Mouse (Mus musculus) liver, adult 2 months (tissue): Measurements from ENCODE around the gene Hist1h2br. TPM values are rescaled to one million over a fixed set of nuclear protein-coding genes. Genes with fewer than 3 reads are reported as not detected.
A peak's percentile ranks its signal among the peaks of the same experiment; 100 is the strongest.
"Not testable (repeated sequence)": the region's sequence is repeated elsewhere in the genome, so short reads cannot be mapped to it uniquely, and the experiment has no call there.

Source experiments
- DNase-seq: peaks from one replicate; pipeline ENCODE4 v3.0.0-alpha.2; 2011; ENCODE audit warnings: low read depth, low spot score; ENCODE audit errors: extremely low read depth
- H3K27ac ChIP-seq: fragments of 200-500 bp; replicated peaks from 2 replicates; pipeline ENCODE4 v1.5.1; 2012; ENCODE audit warnings: low read depth, mild to moderate bottlenecking, control low read depth, inconsistent platforms, low read length; ENCODE audit not compliant: insufficient read depth
- H3K27me3 ChIP-seq: fragments of 200-500 bp; 2 replicates; pipeline ENCODE4 v1.6.1; 2012; ENCODE audit warnings: mild to moderate bottlenecking, moderate library complexity, low read length, inconsistent platforms; ENCODE audit not compliant: control insufficient read depth, insufficient read depth
- H3K36me3 ChIP-seq: fragments of 200-500 bp; 2 replicates; pipeline ENCODE4 v1.6.1; 2012; ENCODE audit warnings: low read length, inconsistent platforms; ENCODE audit not compliant: control insufficient read depth, insufficient read depth
- H3K4me1 ChIP-seq: fragments of 200-500 bp; 2 replicates; pipeline ENCODE4 v1.6.1; 2011; ENCODE audit warnings: low read length; ENCODE audit not compliant: control insufficient read depth, insufficient read depth
- H3K4me3 ChIP-seq: fragments of 200-500 bp; 2 replicates; pipeline ENCODE4 v1.5.1; 2011; ENCODE audit warnings: low read depth, mild to moderate bottlenecking, control low read depth, low read length, moderate library complexity; ENCODE audit not compliant: insufficient read depth
- H3K79me2 ChIP-seq: fragments of 200-500 bp; 2 replicates; pipeline ENCODE4 v1.6.1; 2012; ENCODE audit warnings: inconsistent platforms, mild to moderate bottlenecking, low read length, moderate library complexity; ENCODE audit not compliant: control insufficient read depth, insufficient read depth
- H3K9ac ChIP-seq: fragments of 200-500 bp; 2 replicates; pipeline ENCODE4 v1.6.1; 2012; ENCODE audit warnings: low read depth, mild to moderate bottlenecking, control low read depth, inconsistent platforms, low read length
- CTCF ChIP-seq: fragments of 200-500 bp; IDR thresholded peaks from 2 replicates; pipeline ENCODE4 v1.5.1; 2011; ENCODE audit warnings: low read depth, low read length, control low read depth
- POLR2A ChIP-seq: fragments of 200-500 bp; IDR thresholded peaks from 2 replicates; pipeline ENCODE4 v1.6.1; 2011; ENCODE audit warnings: low read length, control low read depth; ENCODE audit not compliant: insufficient read depth; ENCODE audit errors: extremely low read depth
- WGBS: fragments of 180-500 bp; shearing (Covaris S2); methylation state at CpG from one replicate; pipeline ENCODE4 v1.1.7; 2018; 5-methylcytosine and 5-hydroxymethylcytosine counted together
- polyA plus RNA-seq: library from polyadenylated mRNA; depleted of rRNA; stranded (reverse); fragments of >200 nt; gene quantifications from 2 replicates; pipeline ENCODE4 v1.2.3, GENCODE M21; 2012
- total RNA-seq: library from RNA; depleted of rRNA; stranded (reverse); fragments of >200 nt; gene quantifications from 2 replicates; pipeline ENCODE4 v1.2.3, GENCODE M21; 2014

The Hist1h2br gene
- total and polyA plus RNA-seq, 2 experiments, result 0.65 to 1.0 TPM

DNA sequence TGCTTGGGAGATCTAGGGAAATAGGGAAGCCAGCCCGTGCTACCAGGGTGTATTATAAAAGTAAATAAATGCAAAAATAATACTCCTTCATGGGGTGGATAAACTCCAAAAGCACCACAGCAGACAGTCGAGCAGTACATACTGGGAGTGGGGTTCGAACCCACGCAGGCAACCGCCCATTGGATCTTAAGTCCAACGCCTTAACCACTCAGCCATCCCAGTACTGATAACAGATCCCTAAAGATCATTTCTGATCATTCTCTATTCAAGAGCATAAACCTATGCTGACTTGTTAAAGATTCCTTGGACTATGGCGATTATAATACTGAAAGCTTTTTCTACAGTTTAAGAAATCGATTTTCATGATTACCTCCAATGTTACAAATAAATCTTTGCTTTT is 14.3 kb downstream of the Hist1h2br start:
- Histone ChIP-seq H3K27me3 (no peaks in the 10 kb centered on the region), H3K27ac (no peak overlapping the region), H3K9ac (no peak overlapping the region), H3K4me3 (no peak overlapping the region), H3K4me1 (no peaks in the 10 kb centered on the region), H3K79me2 (no peaks in the 10 kb centered on the region), H3K36me3 (no peaks in the 10 kb centered on the region)
- WGBS, result 45% methylated on average over 8 of the region's 8 CpGs
- TF ChIP-seq POLR2A (no peak), CTCF (no peak)
- no peak for DNase-seq

DNA sequence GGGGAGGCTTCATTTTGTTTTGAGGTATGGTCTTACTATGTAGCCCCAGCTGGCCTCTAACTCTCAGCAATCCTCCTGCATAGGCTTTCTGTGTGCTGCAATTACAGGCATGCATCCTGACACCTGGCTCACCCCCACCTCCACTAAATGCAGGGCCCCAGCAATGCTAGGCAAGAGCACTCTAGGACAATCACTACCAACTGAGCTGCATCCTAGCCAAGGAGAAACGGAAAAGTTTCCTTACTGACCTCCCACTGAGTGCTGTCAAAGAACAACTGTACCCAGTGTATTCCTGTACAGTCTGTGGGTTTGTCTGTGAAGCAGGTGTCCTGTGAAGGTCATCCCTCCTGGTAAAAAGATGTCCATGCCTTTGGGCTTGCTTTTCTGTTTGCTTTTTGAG is 17.2 kb downstream of the Hist1h2br start:
- not testable (repeated sequence) for H3K4me1 ChIP-seq, H3K79me2 ChIP-seq, DNase-seq, H3K9ac ChIP-seq, H3K4me3 ChIP-seq, H3K27ac ChIP-seq, H3K27me3 ChIP-seq, H3K36me3 ChIP-seq
- WGBS, result 80% methylated on average over 1 of the region's 1 CpGs

DNA sequence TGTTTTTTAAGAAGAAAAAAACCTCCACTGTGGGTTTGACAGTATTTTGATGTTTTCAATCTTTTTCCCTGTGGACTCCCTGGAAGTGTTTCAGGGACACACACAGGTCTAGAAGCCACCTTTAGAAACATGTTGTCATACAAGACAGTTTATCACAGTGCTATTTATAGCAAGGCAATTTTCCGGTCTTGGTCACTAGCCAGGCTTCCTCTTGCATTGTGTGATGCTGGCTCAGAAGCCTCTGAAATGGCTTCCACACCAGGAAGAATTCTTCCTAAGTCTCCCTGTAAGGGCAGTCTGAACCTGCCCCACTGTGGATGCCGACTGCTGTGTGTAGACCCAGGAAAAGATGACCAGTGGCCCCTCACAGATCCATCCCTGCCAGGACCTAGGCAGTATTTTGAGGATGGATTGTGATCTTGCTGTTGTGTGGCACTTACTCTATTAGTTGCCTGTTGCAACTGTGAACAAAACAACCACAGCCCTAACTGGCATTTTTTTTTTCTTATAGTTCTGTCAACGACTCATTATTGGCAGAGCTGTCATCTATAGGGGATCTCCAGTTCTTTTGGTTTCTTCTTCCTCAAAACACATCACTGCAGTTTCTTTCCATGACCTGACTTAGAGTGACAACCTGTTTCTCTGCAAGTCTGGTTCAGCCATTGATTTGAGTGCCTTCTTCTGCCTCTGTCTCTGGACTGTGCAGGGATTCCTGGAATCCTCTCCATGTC is 18.8 kb downstream of the Hist1h2br start:
- no peak overlapping the region for H3K4me3 ChIP-seq
- 67% methylated on average over 3 of the region's 3 CpGs for WGBS
- H3K27me3 ChIP-seq, result no peaks in the 10 kb centered on the region
- no peaks in the 10 kb centered on the region for H3K36me3 ChIP-seq
- no peaks in the 10 kb centered on the region for H3K79me2 ChIP-seq
- H3K4me1 ChIP-seq, result 0 out of 2 replicates have a peak, but pooled peaks cover 2% of the 10 kb centered on the region
- no peak for TF ChIP-seq CTCF
- TF ChIP-seq POLR2A, result no peak
- DNase-seq, result no peak
- H3K9ac ChIP-seq, result no peak overlapping the region
- H3K27ac ChIP-seq, result no peak overlapping the region

DNA sequence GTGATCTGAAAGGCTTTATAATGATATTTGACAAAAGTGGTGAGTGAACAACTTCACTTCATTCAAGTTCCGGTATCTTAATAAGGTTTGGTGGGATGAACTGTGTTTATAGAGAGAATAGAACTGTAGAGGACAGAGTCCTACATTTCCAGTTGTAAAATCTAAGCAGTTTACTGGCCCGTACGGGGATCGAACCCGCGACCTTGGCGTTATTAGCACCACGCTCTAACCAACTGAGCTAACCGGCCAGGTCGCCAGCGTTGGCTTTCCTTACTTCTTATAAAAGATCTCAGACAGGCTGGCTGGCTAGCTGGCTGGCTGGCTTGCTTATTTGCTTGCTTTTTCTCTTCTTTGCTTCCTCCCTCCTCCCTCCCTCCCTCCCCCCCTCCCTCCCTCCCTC is 21.6 kb downstream of the Hist1h2br start:
- no peaks in the 10 kb centered on the region for H3K79me2 ChIP-seq
- no peak overlapping the region for H3K27ac ChIP-seq
- peak; percentile 72 for DNase-seq
- no peaks in the 10 kb centered on the region for H3K27me3 ChIP-seq
- H3K36me3 ChIP-seq, result no peaks in the 10 kb centered on the region
- H3K9ac ChIP-seq, result no peak overlapping the region
- WGBS, result 5% methylated on average over 11 of the region's 11 CpGs
- TF ChIP-seq CTCF, result no peak
- no peak for TF ChIP-seq POLR2A
- 0 out of 2 replicates have a peak, but pooled peaks cover 2% of the 10 kb centered on the region for H3K4me1 ChIP-seq
- 0 out of 2 replicates have a peak overlapping the region, but pooled peaks have one; percentile 50 for H3K4me3 ChIP-seq

DNA sequence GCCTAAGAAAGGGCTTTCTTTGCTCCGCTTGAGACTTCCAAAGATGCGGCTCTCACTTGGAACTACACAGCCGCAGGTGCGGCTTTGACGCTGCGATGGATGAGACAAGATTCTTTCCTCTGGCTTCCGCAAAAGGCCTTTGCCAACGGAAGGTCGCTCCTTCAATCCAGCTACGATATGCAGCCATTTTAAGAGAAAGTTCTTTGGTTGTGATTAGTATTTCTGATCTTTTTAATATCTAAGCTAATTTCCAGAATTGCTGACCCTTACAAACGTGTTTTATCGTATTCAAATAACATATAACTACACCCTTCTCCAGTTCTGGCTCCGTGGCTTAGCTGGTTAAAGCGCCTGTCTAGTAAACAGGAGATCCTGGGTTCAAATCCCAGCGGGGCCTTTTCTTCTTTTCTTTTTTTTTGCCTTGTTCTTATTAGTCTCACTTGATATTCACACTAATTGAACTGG is 22.2 kb downstream of the Hist1h2br start:
- WGBS, result 11% methylated on average over 15 of the region's 15 CpGs

DNA sequence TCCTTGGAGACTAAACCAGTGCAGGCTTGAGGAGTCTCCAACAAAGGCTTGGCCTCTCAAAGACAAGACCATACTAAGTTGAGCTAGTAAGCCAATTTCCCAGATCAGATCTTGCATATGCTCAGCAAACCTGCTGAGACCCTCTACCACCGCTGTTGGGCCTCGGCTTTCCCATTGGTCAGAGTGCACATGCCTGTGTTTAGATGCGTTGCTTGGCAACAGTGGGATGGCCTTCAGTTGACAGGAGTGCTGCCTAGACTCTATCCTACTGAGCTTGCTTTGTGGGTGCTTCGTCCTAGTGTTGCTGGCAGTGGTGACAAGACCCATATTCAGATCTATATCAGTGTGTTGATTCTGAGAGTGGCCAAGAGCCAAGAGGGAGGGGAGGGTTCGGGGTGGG is 28.1 kb downstream of the Hist1h2br start:
- Histone ChIP-seq H3K36me3 (no peaks in the 10 kb centered on the region), H3K9ac (no peak overlapping the region), H3K4me1 (no peaks in the 10 kb centered on the region), H3K27ac (no peak overlapping the region), H3K4me3 (no peak overlapping the region), H3K27me3 (no peaks in the 10 kb centered on the region), H3K79me2 (no peaks in the 10 kb centered on the region)
- TF ChIP-seq CTCF (no peak), POLR2A (no peak)
- 38% methylated on average over 5 of the region's 5 CpGs for WGBS
- DNase-seq, result no peak

More for the DNA sequence above, 22.2 kb downstream of the Hist1h2br start:
- Histone ChIP-seq H3K9ac (no peak overlapping the region), H3K79me2 (no peaks in the 10 kb centered on the region), H3K36me3 (no peaks in the 10 kb centered on the region), H3K4me3 (peak overlapping the region; percentile 50), H3K4me1 (0 out of 2 replicates have a peak, but pooled peaks cover 2% of the 10 kb centered on the region), H3K27ac (no peak overlapping the region), H3K27me3 (no peaks in the 10 kb centered on the region)
- DNase-seq, result peak; percentile 33
- TF ChIP-seq POLR2A, result no peak
- TF ChIP-seq CTCF, result no peak

DNA sequence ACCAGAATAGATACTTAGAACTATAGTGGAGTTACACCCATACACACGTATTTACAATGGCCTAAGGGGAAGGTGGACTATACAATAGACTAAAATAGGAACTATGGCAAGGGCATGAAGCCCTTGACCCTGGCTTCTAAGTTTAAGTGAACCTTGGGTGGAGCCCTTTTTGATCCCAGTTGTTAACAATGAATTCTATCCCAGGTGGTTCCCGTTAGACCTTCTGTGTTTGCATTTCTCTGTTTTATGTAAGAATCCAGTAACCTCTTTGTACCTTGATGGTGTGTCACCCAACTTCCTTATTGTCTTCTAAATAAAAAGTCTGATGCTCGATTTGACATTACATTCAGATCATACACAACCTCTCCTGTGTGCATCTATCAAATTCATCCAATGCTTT is 32.0 kb downstream of the Hist1h2br start:
- DNase-seq, H3K27me3 ChIP-seq, H3K79me2 ChIP-seq, H3K36me3 ChIP-seq, H3K9ac ChIP-seq, H3K4me1 ChIP-seq, H3K4me3 ChIP-seq, H3K27ac ChIP-seq: not testable (repeated sequence)
- whole genome bisulfite sequencing, result 71% methylated on average over 3 of the region's 3 CpGs
